Mouse (Mus musculus): ENCODE data around the gene Nol4l. TPM values are rescaled to one million over a fixed set of nuclear protein-coding genes. Genes with fewer than 3 reads are reported as not detected.

The Nol4l gene
- 2.1 TPM for polyA plus RNA-seq (2014; fragmentation: Illumina TruSeq; extraction: RNeasy Lipid Tissue Mini Kit (QIAGEN cat#74804); ENCODE audit: low read depth, low replicate concordance)

DNA sequence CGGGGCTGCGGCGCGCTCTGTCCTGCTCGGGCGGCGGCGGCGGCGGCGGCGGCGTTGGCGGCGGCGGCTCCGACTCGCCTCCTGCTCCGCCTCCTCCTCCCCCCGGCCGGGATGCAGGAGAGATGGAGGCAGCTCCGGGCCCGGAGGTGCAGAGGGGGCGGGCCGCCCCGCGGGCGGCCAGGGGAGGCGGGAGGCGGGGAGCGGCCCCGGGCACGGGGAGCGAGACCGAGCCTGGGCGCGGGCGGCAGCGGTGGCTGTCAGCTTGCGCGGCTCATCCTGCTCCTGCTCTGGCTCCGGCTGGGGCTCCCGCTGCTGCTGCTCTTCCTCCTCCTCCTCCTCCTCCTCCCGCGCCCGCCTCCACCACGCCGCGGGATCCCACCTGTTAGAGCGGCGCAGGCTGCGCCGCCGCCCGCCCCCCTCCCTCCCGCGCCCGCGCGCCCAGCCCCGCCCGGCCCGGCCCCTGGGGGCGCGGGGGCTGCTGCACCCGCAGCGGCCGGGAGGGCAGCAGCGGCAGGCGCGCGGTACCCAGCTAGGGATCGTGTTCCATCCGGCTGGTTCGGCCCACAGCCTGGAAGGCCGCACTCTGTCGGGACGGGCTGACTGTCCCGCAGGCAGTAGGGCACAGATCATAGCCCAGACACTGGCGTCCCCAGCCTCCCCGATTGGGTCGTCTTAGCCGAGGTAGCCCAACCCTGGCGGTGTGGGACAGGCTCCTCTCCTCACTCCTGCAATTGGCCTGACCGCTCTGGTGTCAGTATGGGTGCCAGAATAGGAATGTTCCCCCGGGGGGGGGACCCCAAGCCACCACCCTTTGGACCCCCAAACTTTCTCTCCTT is at the start of gene Nol4l:
TSS of gene Nol4l (minus strand) at position 41 of the 836 bp plus-strand sequence.

DNA sequence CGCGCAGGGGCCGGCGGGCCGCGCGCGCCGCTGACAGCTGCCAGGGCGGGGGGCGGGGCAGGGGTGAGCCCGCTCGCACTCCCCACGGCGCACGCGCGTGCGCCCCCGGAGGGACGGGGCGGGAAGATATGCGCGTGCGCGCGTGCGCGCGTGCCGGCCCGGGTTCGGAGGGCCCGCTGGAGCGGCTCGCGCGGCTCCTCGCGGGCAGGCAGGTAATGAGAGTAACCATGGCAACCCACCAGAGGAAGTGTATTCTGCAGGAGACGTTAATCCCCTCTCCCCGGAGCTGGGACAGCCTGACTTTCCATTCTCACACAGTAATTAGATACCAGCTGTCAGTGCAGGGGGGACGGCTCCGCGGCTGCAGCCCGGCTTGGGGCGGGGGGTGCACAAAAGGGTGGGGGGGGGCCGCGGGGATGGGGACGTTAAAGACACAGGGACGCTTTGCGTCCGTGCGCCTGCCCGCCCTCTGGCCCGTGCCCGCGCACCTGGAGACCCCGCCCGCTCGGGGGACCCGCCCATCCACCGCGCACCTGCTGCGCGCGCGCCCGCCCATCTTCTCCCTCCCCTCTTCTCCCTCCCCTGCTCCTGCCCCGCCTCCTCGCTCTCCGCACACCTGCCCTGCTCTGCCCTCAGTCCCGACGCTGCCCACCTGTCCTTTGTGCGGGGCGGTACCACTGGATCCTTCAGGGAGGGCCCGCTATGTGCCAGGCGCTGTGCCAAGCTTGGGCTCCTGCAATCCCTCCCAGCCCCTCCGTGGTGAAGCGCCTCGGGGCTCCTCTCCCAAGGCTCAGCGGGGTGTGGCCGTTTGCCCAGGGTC is 37.0 kb downstream of the Nol4l start, which contains the start of gene 4930404H24Rik:
TSS of gene 4930404H24Rik (plus strand) at position 218 of the 820 bp plus-strand sequence.

Other genes starting within 250 kb of the Nol4l start
- 7.7 TPM for gene Kif3b, start 238.6 kb downstream of the Nol4l start, polyA plus RNA-seq (2014; fragmentation: Illumina TruSeq; extraction: RNeasy Lipid Tissue Mini Kit (QIAGEN cat#74804); ENCODE audit: low read depth, low replicate concordance)
- gene Asxl1, start 184.1 kb downstream of the Nol4l start, polyA plus RNA-seq (2014; fragmentation: Illumina TruSeq; extraction: RNeasy Lipid Tissue Mini Kit (QIAGEN cat#74804); ENCODE audit: low read depth, low replicate concordance): 13.9 TPM
- not detected for gene 4930404H24Rik, start 37.2 kb downstream of the Nol4l start, polyA plus RNA-seq (2014; fragmentation: Illumina TruSeq; extraction: RNeasy Lipid Tissue Mini Kit (QIAGEN cat#74804); ENCODE audit: low read depth, low replicate concordance)
- gene Commd7, start 102.8 kb upstream of the Nol4l start, polyA plus RNA-seq (2014; fragmentation: Illumina TruSeq; extraction: RNeasy Lipid Tissue Mini Kit (QIAGEN cat#74804); ENCODE audit: low read depth, low replicate concordance): 15.9 TPM
- gene Dnmt3b, start 119.5 kb upstream of the Nol4l start, polyA plus RNA-seq (2014; fragmentation: Illumina TruSeq; extraction: RNeasy Lipid Tissue Mini Kit (QIAGEN cat#74804); ENCODE audit: low read depth, low replicate concordance): 0.92 TPM
- gene Dnmt3c, start 166.7 kb upstream of the Nol4l start, polyA plus RNA-seq (2014; fragmentation: Illumina TruSeq; extraction: RNeasy Lipid Tissue Mini Kit (QIAGEN cat#74804); ENCODE audit: low read depth, low replicate concordance): not detected
- 51.7 TPM for gene Mapre1, start 211.3 kb upstream of the Nol4l start, polyA plus RNA-seq (2014; fragmentation: Illumina TruSeq; extraction: RNeasy Lipid Tissue Mini Kit (QIAGEN cat#74804); ENCODE audit: low read depth, low replicate concordance)
- gene Efcab8, start 250.0 kb upstream of the Nol4l start, polyA plus RNA-seq (2014; fragmentation: Illumina TruSeq; extraction: RNeasy Lipid Tissue Mini Kit (QIAGEN cat#74804); ENCODE audit: low read depth, low replicate concordance): not detected

Measured in heart, adult 10 weeks (tissue).